8 mouse cellular contexts compared by ENCODE assay signal in genomic region chr9:44325768-44326370, GRCm38 (mm10). TPM values are rescaled to one million over a fixed set of nuclear protein-coding genes. Genes with fewer than 3 reads are reported as not detected.
DNase-seq lines count a peak whose midpoint lies in the region; ATAC-seq and TF ChIP-seq lines count a peak whose summit lies in the region.

TSS of gene Dpagt1 (plus strand) at chr9:44326019.

- no peak for TF ChIP-seq CTCF in kidney, postnatal 0 days (IDR thresholded peaks at IDR 0.05; ENCODE audit: low read depth)
- TF ChIP-seq CTCF in bone marrow, adult 2 months (IDR thresholded peaks at IDR 0.05; ENCODE audit: control insufficient read depth, insufficient read depth, low read length): no peak

- no peak for TF ChIP-seq POLR2A in bone marrow, adult 2 months (IDR thresholded peaks at IDR 0.05; ENCODE audit: borderline replicate concordance, control insufficient read depth, low read depth, low read length)

- no peaks in the 10 kb centered on the region for H3K27me3 ChIP-seq in kidney, postnatal 0 days (ENCODE audit: insufficient read depth, low read length)
- no peaks in the 10 kb centered on the region for H3K27me3 ChIP-seq in midbrain, embryonic 10.5 days (ENCODE audit: low read depth, poor library complexity, severe bottlenecking)

- ATAC-seq in kidney, postnatal 0 days (replicated peaks; ENCODE audit: low FRiP score, low read depth): no peak
- no peak for ATAC-seq in granulocyte monocyte progenitor cell, adult 5-6 weeks (replicated peaks; ENCODE audit: poor library complexity, severe bottlenecking)

- peak within 1 kb of the TSS; percentile 80 for H3K4me2 ChIP-seq in kidney, postnatal 0 days (ENCODE audit: low read length)

- peak within 1 kb of the TSS; percentile 94 for H3K27ac ChIP-seq in kidney, postnatal 0 days
- H3K27ac ChIP-seq in bone marrow, adult 2 months (ENCODE audit: control insufficient read depth, insufficient read depth, low read depth, low read length, poor library complexity): peak within 1 kb of the TSS; percentile 56
- H3K27ac ChIP-seq in midbrain, embryonic 10.5 days (replicated peaks): peak within 1 kb of the TSS; percentile 96

- no peaks in the 10 kb centered on the region for H3K9me3 ChIP-seq in kidney, postnatal 0 days (replicated peaks; ENCODE audit: low read length)
- no peaks in the 10 kb centered on the region for H3K9me3 ChIP-seq in midbrain, embryonic 10.5 days (replicated peaks)

- peak within 1 kb of the TSS; percentile 76 for H3K4me3 ChIP-seq in kidney, postnatal 0 days (replicated peaks; ENCODE audit: low read depth, low read length)
- peak within 1 kb of the TSS; percentile 91 for H3K4me3 ChIP-seq in bone marrow, adult 2 months (replicated peaks; ENCODE audit: control insufficient read depth, low read depth, low read length)
- peak within 1 kb of the TSS; percentile 78 for H3K4me3 ChIP-seq in midbrain, embryonic 10.5 days

- DNase-seq in kidney, postnatal 0 days (ENCODE audit: low spot score): no peak
- DNase-seq in kidney, adult 9 months: no peak
- peak; percentile 72 for DNase-seq in layer of hippocampus, adult 9-11 months
- no peak for DNase-seq in midbrain, embryonic 10.5 days (ENCODE audit: low spot score)
- no peak for DNase-seq in spleen, adult 12 weeks (ENCODE audit: low spot score)
- DNase-seq in cerebellum, postnatal 4 days (ENCODE audit: low spot score in 2 of 2): no peak

- WGBS in kidney, postnatal 0 days: 2% methylated on average over 12 of the region's 12 CpGs
- WGBS in bone marrow, adult 2 months: under 1% methylated on average over 12 of the region's 12 CpGs
- 8% methylated on average over 12 of the region's 12 CpGs for WGBS in midbrain, embryonic 10.5 days

- H3K4me1 ChIP-seq in kidney, postnatal 0 days (replicated peaks; ENCODE audit: insufficient read depth, low read length): peaks cover 8% of the 10 kb centered on the region; the same call in 1 of the 2 replicates
- H3K4me1 ChIP-seq in bone marrow, adult 2 months (ENCODE audit: control insufficient read depth, insufficient read depth, low read length): peaks cover 3% of the 10 kb centered on the region
- H3K4me1 ChIP-seq in midbrain, embryonic 10.5 days: peaks cover 26% of the 10 kb centered on the region

- H3K9ac ChIP-seq in kidney, postnatal 0 days (ENCODE audit: low read depth, low read length): peak within 1 kb of the TSS; percentile 81

- 0 out of 2 replicates have a peak, but pooled peaks cover 8% of the 10 kb centered on the region for H3K36me3 ChIP-seq in kidney, postnatal 0 days (ENCODE audit: insufficient read depth, low read length)
- peaks cover 31% of the 10 kb centered on the region for H3K36me3 ChIP-seq in midbrain, embryonic 10.5 days

RNA-seq across cellular contexts. Expression of gene Dpagt1, which starts in this region (rescaled TPM):
- polyA plus RNA-seq in kidney, postnatal 0 days (2015; fragmentation: Nextera tagmentation; extraction: Ambion mirVana): 32.2 and 33.6 TPM in 2 replicates
- polyA plus RNA-seq in bone marrow, adult 2 months (2011; ENCODE audit: insufficient read depth, insufficient read length, low replicate concordance, missing spikeins): 11.2 and 30.7 TPM in 2 replicates
- total RNA-seq in granulocyte monocyte progenitor cell, adult 5-6 weeks (2014; fragmentation: Nextera tagmentation): 41.0 and 48.8 TPM in 2 replicates
- total RNA-seq in granulocyte monocyte progenitor cell, adult 5-6 weeks (2017): 18.2 and 26.4 TPM in 2 replicates
- 45.6 and 47.5 TPM in 2 replicates for polyA plus RNA-seq in midbrain, embryonic 10.5 days (2016; fragmentation: Nextera tagmentation; extraction: Ambion mirVana)
